9 mouse cellular contexts compared by ENCODE assay signal in the genomic region with DNA sequence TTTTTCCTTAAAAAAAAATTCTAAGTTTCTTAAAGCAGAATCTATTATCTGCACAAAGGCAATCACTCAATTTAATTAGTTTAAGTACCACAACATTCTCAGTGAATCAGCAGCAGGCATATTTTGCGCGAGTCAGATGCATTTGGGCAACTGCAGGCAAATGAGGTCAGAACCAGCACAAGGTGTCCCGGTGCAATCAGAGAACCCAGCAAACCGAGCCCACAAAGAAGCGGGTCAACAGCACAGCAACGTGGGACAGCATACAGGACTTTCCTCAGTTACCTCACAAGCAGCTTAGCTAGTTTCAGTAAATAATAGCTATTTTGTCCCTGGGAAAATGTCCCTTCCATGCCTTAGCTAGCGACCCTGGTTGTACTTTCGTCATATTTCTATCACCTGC. TPM values are rescaled to one million over a fixed set of nuclear protein-coding genes. Genes with fewer than 3 reads are reported as not detected.
DNase-seq lines count a peak whose midpoint lies in the region; ATAC-seq lines count a peak whose summit lies in the region.
"Had no signal": no experiment of that assay in that cellular context is flagged by ENCODE, and none has a peak within 500 bp of the region (broad histone marks: within the 10 kb centered on the region; RNA-seq: fewer than 3 reads in every experiment).

No protein-coding gene starts in this region.

- DNase-seq in gastrocnemius, adult 8-10 months (ENCODE audit: low spot score in 2 of 2): peak; percentile 51 to 55
- DNase-seq in gastrocnemius, postnatal 14 days: no peak
- no peak for DNase-seq in lung, postnatal 10 days
- DNase-seq in skeletal muscle tissue, adult 2 months (ENCODE audit: low read depth, low spot score): peak; percentile 79
- no peak for DNase-seq in thymus, postnatal 25 days

- H3K9ac ChIP-seq in lung, embryonic 15.5 days: peak overlapping the region; percentile 44
- peak overlapping the region; percentile 83 for H3K9ac ChIP-seq in heart, embryonic 13.5 days

- peak overlapping the region; percentile 43 for H3K4me3 ChIP-seq in lung, embryonic 15.5 days
- peak overlapping the region; percentile 61 for H3K4me3 ChIP-seq in heart, embryonic 13.5 days

- H3K27me3 ChIP-seq in lung, embryonic 15.5 days: no peaks in the 10 kb centered on the region
- H3K27me3 ChIP-seq in heart, embryonic 13.5 days (replicated peaks): no peaks in the 10 kb centered on the region

- no peak for ATAC-seq in lung, embryonic 15.5 days (ENCODE audit: borderline replicate concordance, extremely low read depth, low FRiP score, low TSS enrichment)
- ATAC-seq in heart, embryonic 13.5 days (ENCODE audit: extremely low read depth, insufficient number of reproducible peaks, low FRiP score, low TSS enrichment): no peak
- ATAC-seq in CD4-positive, CD25-positive, alpha-beta regulatory T cell, adult 4 months: no peak

- peak overlapping the region; percentile 87 for H3K27ac ChIP-seq in lung, embryonic 15.5 days
- H3K27ac ChIP-seq in heart, embryonic 13.5 days (replicated peaks): peak overlapping the region; percentile 96

- peak overlapping the region; percentile 58 for H3K4me2 ChIP-seq in lung, embryonic 15.5 days
- H3K4me2 ChIP-seq in heart, embryonic 13.5 days: peak overlapping the region; percentile 68

- H3K4me1 ChIP-seq in lung, embryonic 15.5 days: peaks cover 43% of the 10 kb centered on the region
- H3K4me1 ChIP-seq in heart, embryonic 13.5 days: peaks cover 50% of the 10 kb centered on the region

- WGBS in lung, embryonic 15.5 days: 31% methylated on average over 8 of the region's 8 CpGs
- WGBS in heart, embryonic 13.5 days: 20% methylated on average over 8 of the region's 8 CpGs

- H3K36me3 ChIP-seq in lung, embryonic 15.5 days: no peaks in the 10 kb centered on the region
- H3K36me3 ChIP-seq in heart, embryonic 13.5 days: no peaks in the 10 kb centered on the region

- H3K9me3 ChIP-seq in lung, embryonic 15.5 days: no peaks in the 10 kb centered on the region
- no peaks in the 10 kb centered on the region for H3K9me3 ChIP-seq in heart, embryonic 13.5 days
- H3K9me3 ChIP-seq: megakaryocyte, embryonic 14.5 days had no signal

- intact Hi-C loops in gastrocnemius, postnatal 14 days (cut with DNase I; ENCODE audit: low total_unique reads): no loop called here

RNA-seq across cellular contexts. Expression of a gene that starts 35.9 kb away (rescaled TPM):
- 100 to 1,000 TPM in 2 of 4 experiments, 10 to 100 TPM in 2; 92.2 to 133 (median 106) TPM for total RNA-seq in gastrocnemius, adult 8-10 months (2022)
- total RNA-seq in gastrocnemius, postnatal 14 days (2021): 10 to 100 TPM; 73.8 to 75.7 TPM
- 13.3 and 14.5 TPM in 2 replicates for polyA plus RNA-seq in lung, embryonic 15.5 days (2015; fragmentation: Nextera tagmentation; extraction: Ambion mirVana)
- 24.5 and 27.3 TPM in 2 replicates for polyA plus RNA-seq in heart, embryonic 13.5 days (2015; fragmentation: Nextera tagmentation; extraction: Ambion mirVana)
- polyA plus RNA-seq in CD4-positive, CD25-positive, alpha-beta regulatory T cell, adult 4 months (2017; shearing (Covaris generic)): 1 to 10 TPM in 1 of 2 experiments, under 1 TPM in 1; 0.29 to 1.6 TPM

Comparison
In these comparisons a context has a peak if more than half of its experiments do, and no peak if none do; other contexts are left out.
1. DNase-seq: peak in gastrocnemius, adult 8-10 months (2 of 2) and skeletal muscle tissue, adult 2 months (single experiment); none in gastrocnemius, postnatal 14 days (single experiment), lung, postnatal 10 days (single experiment) and thymus, postnatal 25 days (single experiment).